Mouse (Mus musculus): ENCODE results near the gene Krtap4-7. TPM values are rescaled to one million over a fixed set of nuclear protein-coding genes. Genes with fewer than 3 reads are reported as not detected.
"Not testable (repeated sequence)": the region's sequence is repeated elsewhere in the genome, so short reads cannot be mapped to it uniquely, and the experiment has no call there.

The Krtap4-7 gene
- total and polyA plus RNA-seq, 2 experiments from 2014 or later: not detected

DNA sequence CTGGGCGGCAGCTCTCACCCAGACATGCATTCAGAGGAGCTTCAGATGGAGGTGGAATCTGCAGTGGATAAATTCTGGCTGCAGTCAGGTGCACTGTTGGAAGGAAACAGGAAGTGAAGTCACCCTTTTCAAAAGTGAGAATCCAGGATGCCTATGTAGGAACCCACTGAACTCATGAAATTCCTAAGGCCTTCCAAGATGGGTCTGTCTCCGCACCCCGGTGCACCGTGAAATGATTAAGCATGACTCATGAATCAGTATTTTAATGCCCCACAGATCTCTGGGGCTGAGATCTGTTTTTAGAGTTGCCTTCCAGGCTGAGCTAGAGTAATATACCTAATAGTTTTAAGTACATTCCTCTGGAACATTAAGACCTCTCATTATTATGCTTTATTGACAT is 15.4 kb upstream of the Krtap4-7 start:
- no peak overlapping the region for H3K4me2 ChIP-seq (ENCODE audit: low read depth, low read length, poor library complexity, severe bottlenecking)
- H3K9me3 ChIP-seq (ENCODE audit: low read length): no peaks in the 10 kb centered on the region
- DNase-seq (ENCODE audit: low spot score) (no peak), ATAC-seq (ENCODE audit: low FRiP score) (no peak)
- TF ChIP-seq CTCF (IDR thresholded peaks at IDR 0.05): no peak
- H3K27ac ChIP-seq (ENCODE audit: low read depth, low read length): no peak overlapping the region
- 92% methylated on average over 4 of the region's 4 CpGs for WGBS
- H3K27me3 ChIP-seq (ENCODE audit: insufficient read depth, low read length): no peaks in the 10 kb centered on the region
- H3K4me1 ChIP-seq (ENCODE audit: insufficient read depth, low read length): no peaks in the 10 kb centered on the region
- no peak overlapping the region for H3K9ac ChIP-seq (replicated peaks; ENCODE audit: low read length, poor library complexity, severe bottlenecking)
- H3K4me3 ChIP-seq (ENCODE audit: low read depth, low read length): no peak overlapping the region
- no peaks in the 10 kb centered on the region for H3K36me3 ChIP-seq (ENCODE audit: insufficient read depth, low read length)

DNA sequence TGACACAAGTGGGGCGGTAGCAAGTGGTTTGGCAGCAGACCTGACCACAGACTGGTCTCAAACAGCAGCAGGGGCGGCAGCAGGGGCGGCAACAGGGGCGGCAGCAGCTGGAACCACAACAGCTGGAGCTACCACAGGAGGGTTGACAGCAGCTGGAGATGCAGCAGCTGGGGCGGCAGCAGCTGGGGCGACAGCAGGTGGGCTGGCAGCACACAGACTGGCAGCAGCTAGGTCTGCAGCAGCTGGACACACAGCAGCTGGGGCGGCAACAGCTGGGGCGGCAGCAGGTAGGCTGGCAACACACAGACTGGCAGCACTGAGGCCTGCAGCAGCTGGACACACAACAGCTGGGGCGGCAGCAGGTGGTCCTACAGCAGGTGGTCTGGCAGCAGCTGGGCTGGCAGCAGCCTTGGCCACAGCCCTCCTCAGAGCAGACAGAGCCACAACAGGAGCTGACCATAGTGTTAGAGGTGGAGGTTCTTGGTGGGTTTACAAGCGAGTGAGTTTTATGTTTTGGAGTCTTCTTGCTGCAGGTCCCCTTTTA is 14.7 kb upstream of the Krtap4-7 start, which contains the start of gene Gm11563:
Gm11563 (minus strand) TSS at position 494 of the 544 bp plus-strand sequence.
- not testable (repeated sequence) for H3K9me3 ChIP-seq (ENCODE audit: low read length); H3K4me2 ChIP-seq (ENCODE audit: low read depth, low read length, poor library complexity, severe bottlenecking); H3K9ac ChIP-seq (replicated peaks; ENCODE audit: low read length, poor library complexity, severe bottlenecking); ATAC-seq (ENCODE audit: low FRiP score); H3K27ac ChIP-seq (ENCODE audit: low read depth, low read length); H3K36me3 ChIP-seq (ENCODE audit: insufficient read depth, low read length); H3K27me3 ChIP-seq (ENCODE audit: insufficient read depth, low read length); H3K4me1 ChIP-seq (ENCODE audit: insufficient read depth, low read length); DNase-seq (ENCODE audit: low spot score); H3K4me3 ChIP-seq (ENCODE audit: low read depth, low read length)
- WGBS: 67% methylated on average over 10 of the region's 10 CpGs

DNA sequence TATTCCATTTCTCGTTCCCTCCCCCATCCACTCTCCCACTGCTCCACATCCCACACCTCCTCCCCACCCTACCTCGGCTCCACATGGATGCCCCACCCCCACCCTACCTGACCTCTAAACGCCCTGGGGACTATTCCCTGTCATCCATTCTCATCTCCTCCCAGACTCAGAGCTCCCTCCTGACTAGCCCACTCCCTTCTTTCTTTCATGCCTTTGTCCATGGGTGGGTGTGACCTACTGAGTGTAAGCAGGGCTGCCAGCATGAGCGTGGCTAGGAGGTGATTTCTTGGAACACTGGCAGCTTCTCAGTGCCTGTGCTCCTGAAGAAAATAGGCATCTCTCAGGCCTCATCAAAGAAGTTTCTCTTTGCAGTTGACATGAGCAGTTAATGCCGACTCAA is 13.2 kb upstream of the Krtap4-7 start:
- H3K27me3 ChIP-seq (ENCODE audit: insufficient read depth, low read length): no peaks in the 10 kb centered on the region
- H3K4me3 ChIP-seq (ENCODE audit: low read depth, low read length): no peak overlapping the region
- H3K9ac ChIP-seq (replicated peaks; ENCODE audit: low read length, poor library complexity, severe bottlenecking): no peak overlapping the region
- DNase-seq (ENCODE audit: low spot score): no peak
- no peak for TF ChIP-seq CTCF (IDR thresholded peaks at IDR 0.05)
- H3K27ac ChIP-seq (ENCODE audit: low read depth, low read length): no peak overlapping the region
- H3K4me2 ChIP-seq (ENCODE audit: low read depth, low read length, poor library complexity, severe bottlenecking): no peak overlapping the region
- H3K9me3 ChIP-seq (ENCODE audit: low read length): no peaks in the 10 kb centered on the region
- no peaks in the 10 kb centered on the region for H3K36me3 ChIP-seq (ENCODE audit: insufficient read depth, low read length)
- ATAC-seq (ENCODE audit: low FRiP score): no peak
- H3K4me1 ChIP-seq (ENCODE audit: insufficient read depth, low read length): no peaks in the 10 kb centered on the region
- WGBS: 48% methylated on average over 5 of the region's 5 CpGs

DNA sequence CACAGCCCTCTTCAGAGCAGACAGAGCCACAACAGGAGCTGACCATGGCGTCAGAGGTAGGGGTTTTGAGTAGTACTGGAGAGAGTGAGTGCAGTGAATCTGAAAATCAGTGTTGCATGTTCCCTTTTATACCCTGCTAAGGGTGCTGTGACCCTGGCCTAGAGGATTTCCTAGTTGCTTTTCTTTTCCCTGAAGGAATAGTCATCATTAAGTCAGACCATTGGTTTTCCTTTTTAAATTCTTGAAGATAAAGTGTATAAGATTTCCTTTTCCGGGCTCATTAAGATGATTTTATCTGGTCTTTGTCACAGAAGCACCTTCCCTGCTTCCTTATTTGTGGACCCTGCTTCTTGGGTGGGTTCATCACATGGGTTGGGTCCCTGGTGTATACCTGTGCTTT is 6.2 kb upstream of the Krtap4-7 start, which contains the start of gene Gm11555:
Gm11555 (minus strand) TSS at position 101 of the 400 bp plus-strand sequence.
- Histone ChIP-seq H3K9me3 (ENCODE audit: low read length) (no peaks in the 10 kb centered on the region), H3K4me3 (ENCODE audit: low read depth, low read length) (no peak within 1 kb of the TSS), H3K4me1 (ENCODE audit: insufficient read depth, low read length) (no peaks in the 10 kb centered on the region), H3K9ac (replicated peaks; ENCODE audit: low read length, poor library complexity, severe bottlenecking) (no peak within 1 kb of the TSS), H3K36me3 (ENCODE audit: insufficient read depth, low read length) (no peaks in the 10 kb centered on the region), H3K27ac (ENCODE audit: low read depth, low read length) (no peak within 1 kb of the TSS), H3K4me2 (ENCODE audit: low read depth, low read length, poor library complexity, severe bottlenecking) (no peak within 1 kb of the TSS), H3K27me3 (ENCODE audit: insufficient read depth, low read length) (no peaks in the 10 kb centered on the region)
- no peak for ATAC-seq (ENCODE audit: low FRiP score)
- no peak for DNase-seq (ENCODE audit: low spot score)
- no peak for TF ChIP-seq CTCF (IDR thresholded peaks at IDR 0.05)
- WGBS: 88% methylated on average over 2 of the region's 2 CpGs

DNA sequence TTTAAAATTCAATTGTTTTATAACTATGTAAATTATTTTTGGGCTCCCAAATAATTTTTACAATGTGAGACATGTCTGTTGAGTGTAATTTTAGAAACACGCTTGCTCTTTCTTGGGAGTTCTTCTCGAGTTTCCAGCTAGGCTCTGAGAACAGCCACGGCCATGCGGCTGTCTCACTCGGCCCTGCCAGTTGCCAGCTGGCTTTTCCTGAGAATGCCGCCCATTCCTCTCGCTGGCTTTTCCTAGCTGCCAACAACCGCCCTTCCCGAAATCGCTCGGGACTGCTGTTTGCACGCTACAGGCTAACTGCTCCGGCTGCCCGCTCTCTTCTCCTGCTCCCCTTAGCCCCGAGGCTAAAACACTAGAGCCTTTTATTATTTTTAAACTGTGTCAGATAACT is 2.6 kb upstream of the Krtap4-7 start:
- no peaks in the 10 kb centered on the region for H3K27me3 ChIP-seq (ENCODE audit: insufficient read depth, low read length)
- no peak overlapping the region for H3K4me3 ChIP-seq (ENCODE audit: low read depth, low read length)
- no peak overlapping the region for H3K4me2 ChIP-seq (ENCODE audit: low read depth, low read length, poor library complexity, severe bottlenecking)
- WGBS: 91% methylated on average over 15 of the region's 15 CpGs
- no peaks in the 10 kb centered on the region for H3K4me1 ChIP-seq (ENCODE audit: insufficient read depth, low read length)
- no peak for ATAC-seq (ENCODE audit: low FRiP score)
- no peaks in the 10 kb centered on the region for H3K9me3 ChIP-seq (ENCODE audit: low read length)
- DNase-seq (ENCODE audit: low spot score): no peak
- H3K27ac ChIP-seq (ENCODE audit: low read depth, low read length): no peak overlapping the region
- H3K36me3 ChIP-seq (ENCODE audit: insufficient read depth, low read length): no peaks in the 10 kb centered on the region
- H3K9ac ChIP-seq (replicated peaks; ENCODE audit: low read length, poor library complexity, severe bottlenecking): no peak overlapping the region
- no peak for TF ChIP-seq CTCF (IDR thresholded peaks at IDR 0.05)

DNA sequence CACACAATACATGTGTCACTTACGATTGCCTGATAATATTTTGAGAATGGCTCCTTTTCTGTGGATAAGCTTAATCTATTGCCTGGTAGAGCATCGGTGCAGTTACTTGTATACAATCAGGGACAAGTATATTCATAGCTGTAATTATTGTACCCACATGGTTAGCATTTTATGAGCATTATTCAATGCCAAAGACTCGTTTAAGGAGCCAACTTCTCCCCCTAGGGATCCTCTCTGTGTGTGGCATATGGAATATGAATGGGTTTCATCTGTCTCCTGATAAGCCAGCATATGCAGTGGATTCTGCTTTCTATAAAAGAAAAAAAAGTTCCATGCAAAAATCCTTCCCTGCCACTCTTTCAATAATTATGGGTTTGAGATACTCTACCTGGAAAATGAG is 462 bp upstream of the Krtap4-7 start:
- Histone ChIP-seq H3K9me3 (ENCODE audit: low read length) (no peaks in the 10 kb centered on the region), H3K27ac (ENCODE audit: low read depth, low read length) (no peak overlapping the region), H3K27me3 (ENCODE audit: insufficient read depth, low read length) (no peaks in the 10 kb centered on the region), H3K36me3 (ENCODE audit: insufficient read depth, low read length) (no peaks in the 10 kb centered on the region), H3K9ac (replicated peaks; ENCODE audit: low read length, poor library complexity, severe bottlenecking) (no peak overlapping the region), H3K4me2 (ENCODE audit: low read depth, low read length, poor library complexity, severe bottlenecking) (no peak overlapping the region), H3K4me3 (ENCODE audit: low read depth, low read length) (no peak overlapping the region), H3K4me1 (ENCODE audit: insufficient read depth, low read length) (no peaks in the 10 kb centered on the region)
- WGBS: 74% methylated on average over 3 of the region's 3 CpGs
- ATAC-seq (ENCODE audit: low FRiP score) (no peak), DNase-seq (ENCODE audit: low spot score) (peak; percentile 31)
- no peak for TF ChIP-seq CTCF (IDR thresholded peaks at IDR 0.05)

Data from midbrain, postnatal 0 days (tissue).